Mouse (Mus musculus): Measurements from ENCODE around the gene Slc41a1.

Gene Slc41a1

GRCm38 (mm10) chr1:131890043-131890658 is 62.9 kb downstream of the Slc41a1 start:
- no peak for DNase-seq

- no peak for DNase-seq
Measured at GRCm38 (mm10) chr1:131891436-131891835, 64.1 kb downstream of the Slc41a1 start.

Measured in cerebellum, adult 11-12 months (tissue).